In the genomic region with DNA sequence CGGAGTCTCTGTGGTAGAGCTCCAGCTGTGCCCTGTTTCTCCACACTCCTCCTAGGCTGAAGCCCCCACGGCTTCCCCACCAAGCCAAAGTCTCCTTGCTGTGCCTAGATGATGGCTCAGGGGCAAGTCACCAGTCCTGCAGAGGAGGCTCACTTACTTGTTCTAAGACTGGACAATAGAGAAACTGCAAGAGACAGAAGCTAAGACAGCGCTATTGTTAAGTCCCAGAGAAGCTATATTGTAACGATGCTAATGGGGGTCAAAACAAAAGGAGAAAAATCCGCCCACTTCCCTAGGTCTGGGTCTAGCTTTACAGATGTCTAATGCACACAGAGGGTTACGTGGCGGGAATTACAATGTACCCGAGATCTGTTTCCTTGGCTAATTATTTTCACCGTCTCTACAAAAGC, we compare ENCODE assay signal across 15 mouse cellular contexts. TPM values are rescaled to one million over a fixed set of nuclear protein-coding genes. Genes with fewer than 3 reads are reported as not detected.
DNase-seq lines count a peak whose midpoint lies in the region; ATAC-seq lines count a peak whose summit lies in the region.
"Had no signal": no experiment of that assay in that cellular context is flagged by ENCODE, and none has a peak within 500 bp of the region (broad histone marks: within the 10 kb centered on the region; RNA-seq: fewer than 3 reads in every experiment).

No protein-coding gene starts in this region.

- WGBS in forebrain, embryonic 14.5 days, result 2% methylated on average over 9 of the region's 9 CpGs
- 51% methylated on average over 9 of the region's 9 CpGs for WGBS in limb, embryonic 10.5 days
- WGBS in neural tube, embryonic 12.5 days, result 7% methylated on average over 9 of the region's 9 CpGs

- H3K27me3 ChIP-seq in forebrain, embryonic 14.5 days (replicated peaks; ENCODE audit: control insufficient read depth, insufficient read depth, low read length), result no peaks in the 10 kb centered on the region
- H3K27me3 ChIP-seq in limb, embryonic 10.5 days (ENCODE audit: low read depth, poor library complexity, severe bottlenecking), result peaks cover 19% of the 10 kb centered on the region
- H3K27me3 ChIP-seq in neural tube, embryonic 12.5 days (replicated peaks), result no peaks in the 10 kb centered on the region

- no peak overlapping the region for H3K4me3 ChIP-seq in forebrain, embryonic 14.5 days (ENCODE audit: low read depth, low read length)
- no peak overlapping the region for H3K4me3 ChIP-seq in limb, embryonic 10.5 days
- no peak overlapping the region for H3K4me3 ChIP-seq in neural tube, embryonic 12.5 days
- H3K4me3 ChIP-seq: erythroblast, embryonic 14.5 days; myocyte had no signal

- peak overlapping the region; percentile 82 for H3K27ac ChIP-seq in forebrain, embryonic 14.5 days (ENCODE audit: low read depth, low read length)
- H3K27ac ChIP-seq in limb, embryonic 10.5 days, result 0 out of 2 replicates have a peak overlapping the region, but pooled peaks have one; percentile 8
- H3K27ac ChIP-seq in neural tube, embryonic 12.5 days, result no peak overlapping the region
- H3K27ac ChIP-seq: kidney, postnatal 0 days had no signal

- ATAC-seq in forebrain, embryonic 14.5 days, result peak; percentile 86
- ATAC-seq in neural tube, embryonic 12.5 days (ENCODE audit: low FRiP score, low read depth), result peak; percentile 71

- H3K9me3 ChIP-seq in forebrain, embryonic 14.5 days (replicated peaks; ENCODE audit: control insufficient read depth, low read length), result no peaks in the 10 kb centered on the region
- H3K9me3 ChIP-seq in limb, embryonic 10.5 days (replicated peaks), result no peaks in the 10 kb centered on the region
- no peaks in the 10 kb centered on the region for H3K9me3 ChIP-seq in neural tube, embryonic 12.5 days

- H3K9ac ChIP-seq in forebrain, embryonic 14.5 days (ENCODE audit: low read length), result peak overlapping the region; percentile 35; the same call in 1 of the 2 replicates
- H3K9ac ChIP-seq in neural tube, embryonic 12.5 days, result no peak overlapping the region

- H3K36me3 ChIP-seq in forebrain, embryonic 14.5 days (ENCODE audit: control insufficient read depth, insufficient read depth, low read length), result no peaks in the 10 kb centered on the region
- no peaks in the 10 kb centered on the region for H3K36me3 ChIP-seq in limb, embryonic 10.5 days
- no peaks in the 10 kb centered on the region for H3K36me3 ChIP-seq in neural tube, embryonic 12.5 days

- peak; percentile 79 for DNase-seq in embryo, embryonic 11 days
- DNase-seq in forebrain, embryonic 14.5 days (ENCODE audit: low spot score), result peak; percentile 86
- no peak for DNase-seq in limb, embryonic 10.5 days (ENCODE audit: low spot score)
- DNase-seq in cerebellum, adult 11 months, result no peak
- no peak for DNase-seq in urinary bladder, postnatal 4 days (ENCODE audit: low spot score in 2 of 2)
- DNase-seq in urinary bladder, adult 2 months (ENCODE audit: low spot score), result no peak
- DNase-seq in layer of hippocampus, postnatal 25 days (ENCODE audit: extremely low spot score in 1 of 2, low spot score in 1 of 2), result no peak
- DNase-seq: cerebellum, postnatal 36 days; gastrocnemius, postnatal 36 days; layer of hippocampus, postnatal 36 days; right cerebral cortex, postnatal 14 days had no signal

- H3K4me2 ChIP-seq in forebrain, embryonic 14.5 days (ENCODE audit: low read length), result peak overlapping the region; percentile 20; the same call in 1 of the 2 replicates
- H3K4me2 ChIP-seq in neural tube, embryonic 12.5 days (replicated peaks), result peak overlapping the region; percentile 38

- H3K4me1 ChIP-seq in forebrain, embryonic 14.5 days (ENCODE audit: control insufficient read depth, insufficient read depth, low read length), result peaks cover 13% of the 10 kb centered on the region
- H3K4me1 ChIP-seq in limb, embryonic 10.5 days, result peaks cover 26% of the 10 kb centered on the region
- H3K4me1 ChIP-seq in neural tube, embryonic 12.5 days, result peaks cover 14% of the 10 kb centered on the region

RNA-seq across cellular contexts. Expression of a gene that starts 59.4 kb away (rescaled TPM):
- 0.12 and 0.15 TPM in 2 replicates for polyA plus RNA-seq in forebrain, embryonic 14.5 days (2014; fragmentation: Nextera tagmentation; extraction: Ambion mirVana)
- 0.06 TPM in 1 of 2 replicates, not detected in the other for polyA plus RNA-seq in limb, embryonic 10.5 days (2016; fragmentation: Nextera tagmentation; extraction: Ambion mirVana)
- polyA plus RNA-seq in neural tube, embryonic 12.5 days (2016; fragmentation: Nextera tagmentation; extraction: Ambion mirVana), result 0.06 and 0.08 TPM in 2 replicates
- polyA plus RNA-seq in urinary bladder, adult 2 months (2012; rRNA removed), result 43.0 and 78.3 TPM in 2 replicates
- under 1 TPM; 0.32 to 0.63 TPM for total RNA-seq in layer of hippocampus, postnatal 25 days (2021)
- polyA plus RNA-seq: erythroblast, embryonic 14.5 days had no signal

Comparison
In these comparisons a context has a peak if more than half of its experiments do, and no peak if none do; other contexts are left out.
1. DNase-seq: peak in embryo, embryonic 11 days (single experiment) and forebrain, embryonic 14.5 days (single experiment); none in limb, embryonic 10.5 days (single experiment), cerebellum, adult 11 months (single experiment), urinary bladder, postnatal 4 days (0 of 2), urinary bladder, adult 2 months (single experiment) and layer of hippocampus, postnatal 25 days (0 of 2).
2. RNA of a gene that starts 59.4 kb away (polyA plus RNA-seq): 43.0 to 78.3 TPM in urinary bladder, adult 2 months; 0.12 to 0.15 TPM in forebrain, embryonic 14.5 days, 0.06 to 0.08 TPM in neural tube, embryonic 12.5 days and 0.06 TPM in limb, embryonic 10.5 days; every median in the first group is over 10 times any median in the second.